Mouse (Mus musculus) adrenal gland (tissue): ENCODE results near the gene Cblc.

ENCODE experiments used
- intact Hi-C: fragments of 180-260 bp; cut with DNase I; formaldehyde crosslinking; loops from one replicate; pipeline ENCODE4 v1.15.1; 2025

Cblc gene

DNA sequence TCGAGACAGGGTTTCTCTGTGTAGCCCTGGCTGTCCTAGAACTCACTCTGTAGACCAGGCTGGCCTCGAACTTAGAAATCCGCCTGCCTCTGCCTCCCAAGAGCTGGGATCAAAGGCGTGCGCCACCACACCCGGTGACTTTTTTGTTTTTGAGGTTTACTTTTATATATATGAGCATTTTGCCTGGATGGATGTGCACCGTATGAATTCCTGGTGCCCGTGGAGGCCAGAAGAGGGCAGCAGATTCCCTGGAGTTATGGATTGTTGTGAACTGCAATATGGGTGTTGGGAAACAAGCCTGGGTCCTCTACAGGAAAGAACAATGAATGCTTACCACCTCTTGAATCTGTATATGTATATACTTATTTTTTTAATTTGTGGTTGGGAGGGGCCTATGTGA lies 44.0 kb downstream of the Cblc start:
- intact Hi-C loops: no loop called here

DNA sequence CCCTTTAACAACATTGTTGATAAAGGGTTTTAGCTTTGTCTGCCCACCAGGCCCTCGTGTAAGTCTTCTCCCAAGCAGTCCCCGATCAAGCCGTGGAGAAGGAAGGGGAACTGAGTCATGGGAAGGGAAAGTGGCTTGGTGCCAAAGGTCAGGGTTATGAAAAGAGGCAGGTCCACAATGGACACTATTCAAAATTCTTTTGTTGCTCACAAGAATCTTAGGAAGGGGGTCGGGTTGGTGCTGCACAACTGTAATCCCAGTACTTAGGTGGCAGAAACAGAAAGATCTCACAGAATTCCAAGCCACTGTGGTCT lies 45.6 kb downstream of the Cblc start:
- intact Hi-C loops: no loop called here

DNA sequence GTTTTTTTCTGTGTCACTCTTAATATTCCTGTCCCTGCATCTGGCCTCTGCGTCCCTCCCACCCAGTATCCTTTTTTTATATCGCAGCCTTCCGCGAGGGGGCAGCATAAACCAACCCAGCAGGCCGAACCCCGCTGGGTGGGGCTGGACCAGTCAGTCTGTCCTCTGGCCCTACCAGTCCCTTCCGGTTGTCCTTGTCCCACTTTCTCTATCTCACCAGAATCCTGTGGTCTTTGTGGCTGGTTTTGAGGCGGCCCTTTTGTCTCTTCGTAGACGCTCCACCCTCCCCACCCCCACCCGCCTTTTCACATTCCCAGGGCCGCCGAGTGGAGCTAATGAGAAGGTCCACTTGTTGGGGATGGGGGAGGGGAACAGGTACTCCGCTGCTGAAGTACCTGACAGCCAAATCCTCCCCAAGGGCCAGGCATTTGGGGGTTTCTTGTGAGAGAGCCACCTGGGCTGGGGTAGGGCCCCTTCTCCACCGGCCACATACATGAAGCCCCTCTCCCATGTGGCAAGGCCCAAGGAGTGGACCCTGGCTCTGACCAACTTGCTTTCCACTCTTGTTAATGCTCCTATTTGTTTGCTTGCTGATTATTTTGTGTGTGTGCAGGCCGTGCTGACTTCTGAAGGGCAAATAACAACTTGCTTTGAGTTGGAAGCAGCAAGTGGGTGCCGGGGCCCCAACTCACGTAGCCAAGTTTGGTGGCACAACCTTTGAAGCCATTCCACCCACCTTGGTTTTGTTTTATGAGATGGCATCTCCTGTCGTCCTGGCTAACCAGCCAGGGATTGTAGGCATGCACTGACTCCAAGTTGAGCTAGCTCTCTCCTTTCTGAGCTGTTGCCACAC lies 46.2 kb downstream of the Cblc start, which contains the start of gene Nectin2:
Gene Nectin2, minus strand, starts transcription at position 267 of the 853 bp plus-strand sequence.
- intact Hi-C loops: no loop called here

DNA sequence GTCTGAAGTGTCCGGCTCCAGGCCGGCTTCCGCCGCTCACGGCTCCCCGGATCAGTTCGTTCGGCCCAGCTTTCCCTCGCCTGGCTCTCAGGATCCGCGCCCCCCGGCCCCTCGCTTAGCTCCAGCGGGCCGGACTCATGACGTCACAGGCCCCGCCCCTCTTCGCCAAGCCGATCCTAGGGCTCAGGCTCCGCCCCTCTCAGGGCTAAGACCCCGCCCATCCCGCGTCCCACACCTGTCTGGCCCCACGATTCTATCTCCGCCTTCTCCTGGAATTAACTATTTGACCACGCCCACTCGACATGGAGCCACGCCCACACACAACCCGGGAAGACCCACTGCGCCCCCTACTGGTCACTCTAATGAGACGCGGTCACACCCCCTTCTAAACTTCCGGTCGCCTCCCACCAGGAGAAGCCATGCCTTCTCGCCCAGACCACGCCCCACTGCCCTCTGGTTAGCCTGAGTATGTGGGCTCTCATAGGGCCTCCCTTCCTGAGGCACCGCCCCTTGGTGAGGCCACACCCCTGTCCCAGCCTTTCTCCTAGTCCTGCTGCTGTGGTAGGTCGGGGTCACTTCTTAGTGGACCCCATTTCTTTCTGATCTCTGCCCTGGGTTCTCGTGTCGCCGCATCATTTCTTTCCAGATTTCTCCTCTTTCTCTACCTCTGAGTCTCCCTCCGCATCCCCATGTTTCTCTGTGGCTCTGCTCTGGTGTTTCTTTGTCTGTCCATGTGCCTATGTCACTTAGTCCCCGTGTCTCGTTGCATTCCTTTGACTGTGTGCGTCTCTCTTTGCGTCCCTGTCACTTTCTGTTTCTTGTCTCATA lies 47.0 kb downstream of the Cblc start:
- intact Hi-C loops: loop anchor here (5.0 kb wide), 1 partner anchor 37 kb away; no protein-coding TSS in a partner anchor

DNA sequence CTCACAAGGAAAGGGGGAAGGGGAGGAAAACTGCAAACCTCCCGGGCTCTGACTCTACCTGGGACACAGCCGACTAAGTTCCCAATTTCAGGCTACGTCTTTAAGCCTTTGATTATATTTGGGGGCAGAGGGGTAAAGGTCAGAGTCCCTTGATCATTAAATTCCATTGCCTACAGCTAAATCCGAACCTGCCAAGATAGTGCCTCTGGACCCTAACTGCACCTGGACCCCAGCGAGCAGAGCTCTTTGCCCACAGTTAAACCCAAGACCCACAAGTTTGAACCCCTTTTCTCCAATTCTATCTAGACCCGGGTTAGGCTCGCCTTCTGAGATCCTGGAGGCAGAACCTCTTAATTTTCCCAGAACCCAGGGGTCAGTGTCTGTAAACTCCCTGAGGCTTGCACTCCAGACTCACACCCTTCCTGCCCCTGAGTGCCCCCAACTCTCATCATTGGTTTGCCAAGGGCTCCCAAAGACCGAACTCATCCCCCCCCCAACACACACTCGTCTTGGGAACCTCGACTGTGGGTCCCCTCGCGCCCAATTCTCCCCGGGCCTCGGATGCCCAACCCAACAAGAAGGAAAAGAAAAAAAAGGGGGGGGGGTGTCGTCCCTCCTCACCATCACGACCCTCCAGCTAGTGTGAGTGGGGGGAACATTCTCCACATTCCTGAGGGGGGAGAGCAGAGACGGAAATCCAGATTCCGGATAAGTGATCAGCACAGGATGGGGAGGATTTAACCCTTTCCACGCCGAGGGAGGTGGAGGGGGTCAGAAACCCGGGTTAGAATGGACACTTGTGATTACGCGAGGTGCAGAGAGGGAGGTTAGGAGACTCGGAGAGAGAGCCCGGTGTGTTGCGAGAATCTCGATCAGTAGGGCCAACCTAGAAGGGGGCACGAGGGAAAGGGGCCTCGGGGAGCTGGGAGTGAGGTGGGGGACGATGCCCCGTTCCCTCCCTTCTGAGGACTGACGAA lies 48.1 kb downstream of the Cblc start:
- intact Hi-C loops: loop anchor here (5.0 kb wide), 1 partner anchor 36 kb away; no protein-coding TSS in a partner anchor

DNA sequence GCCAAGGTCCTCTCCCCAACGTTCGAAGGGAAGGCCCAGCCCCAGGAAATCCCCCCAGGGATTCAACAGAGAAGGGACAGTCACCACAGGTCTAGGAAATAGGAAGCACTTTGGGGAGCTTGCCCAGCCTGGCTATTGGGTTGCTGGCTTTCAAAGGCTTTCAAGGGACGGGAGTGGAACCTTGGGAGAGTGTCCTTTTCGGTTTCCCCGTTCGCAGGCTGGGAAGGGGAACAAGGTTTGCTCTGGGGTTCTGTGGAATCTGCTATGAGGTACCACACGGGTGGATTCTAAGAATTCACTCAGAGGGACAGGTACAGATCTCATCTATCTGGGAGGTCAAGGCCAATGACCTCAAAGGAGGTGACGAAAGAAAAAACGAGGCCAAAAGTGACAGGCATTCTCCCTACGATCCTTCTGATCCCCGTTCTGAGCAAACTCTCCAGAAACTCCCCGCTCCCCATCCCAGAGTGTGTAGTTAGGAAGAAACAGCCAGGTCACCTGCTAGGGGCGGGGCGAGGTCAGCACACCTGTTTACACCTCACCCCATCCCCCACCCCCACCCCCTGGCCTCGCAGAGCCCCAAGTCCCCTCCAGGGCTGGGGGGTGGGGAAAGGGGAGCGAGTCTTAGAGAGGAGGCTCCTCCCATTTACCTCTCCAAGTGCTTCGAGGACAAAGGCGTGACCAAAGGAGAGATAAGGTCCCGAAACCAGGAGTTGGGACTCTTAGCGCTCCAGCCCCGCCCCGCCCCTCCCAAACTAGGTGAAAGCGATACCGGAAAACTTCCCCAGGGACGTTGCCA lies 49.0 kb downstream of the Cblc start:
- intact Hi-C loops: loop anchor here (5.0 kb wide), 1 partner anchor 35 kb away; no protein-coding TSS in a partner anchor

DNA sequence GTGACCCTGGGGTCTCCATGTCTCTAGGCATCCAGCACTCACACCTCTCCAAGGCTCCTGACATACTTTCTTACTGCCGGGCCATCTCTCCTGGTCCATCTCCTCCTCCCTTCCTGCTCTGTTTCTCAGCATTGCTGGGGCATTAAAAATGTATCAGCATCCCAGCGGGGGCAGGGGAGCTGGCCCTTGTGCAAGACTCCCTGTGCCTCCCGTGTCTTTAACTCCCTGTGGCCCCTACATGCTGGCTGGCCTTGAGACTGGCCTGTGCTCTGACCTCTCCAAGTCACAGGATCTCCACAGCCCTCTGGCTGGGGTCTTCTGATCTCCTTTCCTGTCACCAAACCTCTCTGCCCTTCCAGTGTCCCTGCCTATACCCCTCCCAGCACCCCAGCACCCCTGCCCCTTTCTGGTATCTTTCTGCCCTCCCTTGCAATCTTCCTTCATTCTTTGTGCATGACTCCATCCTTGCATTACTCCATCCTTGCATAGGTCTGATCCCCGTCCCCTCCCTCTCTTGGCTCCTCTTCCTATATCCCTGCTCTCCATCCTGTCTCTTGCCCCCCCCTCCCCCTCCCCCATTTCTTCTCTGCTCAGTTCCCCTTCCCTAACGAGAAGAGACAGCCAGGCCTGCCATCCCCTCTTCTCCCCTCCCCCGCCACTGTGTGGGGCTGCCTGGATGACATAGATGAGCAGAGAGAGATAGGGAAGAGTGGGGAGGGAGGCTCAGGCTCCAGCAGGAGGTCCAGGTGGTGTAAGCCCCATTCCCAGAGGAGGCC lies 50.0 kb downstream of the Cblc start:
- intact Hi-C loops: loop anchor here (5.0 kb wide), 1 partner anchor 34 kb away; no protein-coding TSS in a partner anchor

DNA sequence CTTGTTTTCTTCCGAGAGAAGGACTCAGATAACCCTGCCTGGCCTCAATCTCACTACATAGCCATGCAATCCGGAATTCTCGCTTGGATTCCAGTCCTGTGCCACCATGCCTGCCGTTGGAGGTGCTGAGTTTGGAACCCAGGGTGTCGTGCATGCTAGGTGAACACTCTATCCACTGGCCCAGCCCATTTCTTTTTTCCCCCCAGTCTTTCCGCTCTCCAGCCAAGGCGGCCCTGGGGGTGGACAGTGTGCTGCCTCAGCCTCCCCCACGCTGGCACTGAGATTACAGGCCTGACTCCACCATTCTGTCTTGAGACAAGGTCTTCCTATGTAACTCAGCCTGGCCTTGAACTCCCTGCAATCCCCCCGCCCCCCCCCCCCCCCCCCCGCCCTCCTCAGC lies 50.6 kb downstream of the Cblc start:
- intact Hi-C loops: loop anchor here (5.0 kb wide), 1 partner anchor 34 kb away; no protein-coding TSS in a partner anchor

DNA sequence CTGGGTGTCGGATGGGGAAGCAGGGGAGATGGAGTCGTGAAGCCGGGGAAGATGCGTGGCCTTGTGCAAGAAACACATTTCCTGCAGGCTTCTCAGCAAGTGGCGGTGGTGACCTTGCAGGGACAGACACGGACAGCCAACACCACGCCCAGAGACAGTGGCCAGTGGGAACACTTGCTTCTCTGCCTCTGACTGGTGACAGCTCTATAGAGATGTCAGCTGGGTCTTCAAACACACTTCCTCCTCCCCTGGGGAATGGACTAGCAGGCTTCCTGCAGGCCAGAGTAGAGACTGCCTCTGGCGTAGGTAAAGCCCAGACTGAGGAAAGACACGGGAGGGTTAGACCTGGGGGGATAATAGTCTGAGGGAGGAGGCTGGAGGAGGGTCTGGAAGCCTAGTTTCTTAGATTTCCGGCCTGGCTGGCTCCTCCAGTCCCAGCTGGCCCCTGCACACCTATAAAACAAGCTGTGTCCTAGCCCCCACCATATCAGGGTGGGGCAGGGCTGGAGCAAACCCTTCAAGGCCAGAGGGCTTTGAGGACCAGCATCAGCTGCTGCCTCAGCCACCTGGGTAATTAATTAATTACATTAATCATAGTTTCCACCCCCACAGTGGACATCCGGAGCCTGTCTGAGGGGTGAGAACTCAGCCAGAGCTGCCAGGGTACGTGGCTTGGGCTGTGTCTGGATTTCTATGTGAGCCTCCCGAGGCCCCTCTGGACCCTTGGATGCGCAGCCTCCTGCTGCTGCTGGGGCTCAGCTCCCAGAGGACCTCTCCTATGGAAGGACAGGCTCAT lies 51.8 kb downstream of the Cblc start:
- intact Hi-C loops: loop anchor here (5.0 kb wide), 1 partner anchor 32 kb away; no protein-coding TSS in a partner anchor

DNA sequence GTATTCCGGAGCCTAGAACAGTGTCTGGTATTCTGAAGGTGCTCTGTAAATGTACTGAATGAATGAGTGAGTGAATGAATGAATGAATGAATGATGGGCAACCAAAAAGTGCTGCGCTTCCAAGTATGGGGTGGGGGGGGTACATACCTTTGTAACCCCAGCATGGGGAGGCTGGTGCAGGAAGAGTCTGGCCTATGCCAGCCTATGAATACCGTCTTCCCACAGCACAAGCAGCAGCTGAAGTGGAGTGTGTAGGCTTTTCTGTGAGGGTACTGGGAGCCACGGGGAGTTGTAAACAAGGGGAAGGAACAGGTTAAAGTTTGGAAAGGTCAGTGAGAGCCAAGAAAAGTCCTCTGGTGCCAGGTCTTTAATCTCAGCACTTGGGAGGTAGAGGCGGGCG lies 52.8 kb downstream of the Cblc start:
- intact Hi-C loops: no loop called here

DNA sequence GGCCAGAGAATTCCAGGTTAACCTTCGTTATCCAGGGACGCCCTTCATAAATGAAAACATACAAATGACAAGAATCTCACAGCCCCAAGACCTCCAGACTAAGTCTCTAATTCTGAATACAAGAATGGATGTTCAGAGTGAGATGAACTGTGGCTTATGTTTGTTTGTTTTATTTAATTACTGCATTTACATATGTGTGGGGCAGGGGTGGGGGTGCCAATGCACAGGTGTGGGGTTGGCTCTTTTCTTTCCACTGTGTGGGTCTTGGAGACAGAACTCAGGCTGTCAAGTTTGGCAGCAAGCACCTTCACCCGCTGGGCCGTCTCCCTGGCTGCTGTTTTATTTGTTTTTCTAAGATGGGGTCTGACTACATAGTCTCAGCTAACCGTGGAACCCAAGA lies 54.1 kb downstream of the Cblc start:
- intact Hi-C loops: no loop called here

DNA sequence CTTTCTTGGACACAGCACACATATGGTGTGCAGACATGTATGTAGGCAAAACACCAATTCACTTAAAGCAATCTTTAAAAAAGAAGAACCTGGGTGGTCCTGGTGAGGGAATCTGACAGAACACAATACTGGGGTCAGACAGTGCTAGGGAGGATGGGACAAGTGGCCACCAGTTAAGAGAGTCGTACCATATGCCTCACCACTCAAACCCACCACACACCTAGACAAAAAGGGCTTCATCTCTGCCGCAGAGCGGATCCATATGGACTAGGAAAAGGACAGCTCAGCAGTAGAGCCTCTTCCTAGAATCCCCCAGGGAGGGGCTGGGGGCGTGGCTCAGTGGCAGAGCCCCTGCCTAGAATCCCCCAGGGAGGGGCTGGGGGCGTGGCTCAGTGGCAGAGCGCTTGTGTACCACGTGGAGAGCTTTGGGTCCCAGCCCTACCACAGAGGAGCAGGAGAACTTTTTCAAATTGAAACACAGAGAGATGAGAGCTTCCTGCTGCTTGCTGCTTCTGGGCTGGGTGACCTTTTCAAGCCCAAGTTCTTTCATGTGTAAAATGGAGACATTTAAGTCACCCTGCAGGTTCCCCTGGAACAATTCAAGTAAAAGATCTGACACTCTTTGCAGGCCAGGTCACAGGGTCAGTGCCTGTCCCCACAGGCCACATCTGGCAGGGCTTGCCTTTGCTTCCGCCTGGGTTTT lies 55.1 kb downstream of the Cblc start:
- intact Hi-C loops: no loop called here

DNA sequence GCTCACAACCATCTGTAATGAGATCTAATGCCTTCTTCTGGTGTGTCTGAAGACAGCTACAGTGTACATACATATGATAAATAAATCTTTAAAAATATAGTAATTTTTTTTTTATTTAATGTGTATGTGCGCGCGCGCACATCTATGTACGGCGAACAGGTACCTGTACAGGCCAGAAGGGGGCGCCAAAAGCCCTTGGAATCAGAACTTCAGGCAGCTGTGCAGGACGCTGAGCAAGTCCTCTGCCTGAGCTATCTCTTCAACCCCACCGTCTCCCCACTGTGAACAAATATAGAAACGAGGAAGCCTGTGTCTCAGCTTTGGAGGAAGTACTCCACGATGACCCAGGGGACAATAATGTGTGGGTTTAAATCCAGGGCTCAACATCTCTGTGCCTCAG lies 56.3 kb downstream of the Cblc start:
- intact Hi-C loops: no loop called here

DNA sequence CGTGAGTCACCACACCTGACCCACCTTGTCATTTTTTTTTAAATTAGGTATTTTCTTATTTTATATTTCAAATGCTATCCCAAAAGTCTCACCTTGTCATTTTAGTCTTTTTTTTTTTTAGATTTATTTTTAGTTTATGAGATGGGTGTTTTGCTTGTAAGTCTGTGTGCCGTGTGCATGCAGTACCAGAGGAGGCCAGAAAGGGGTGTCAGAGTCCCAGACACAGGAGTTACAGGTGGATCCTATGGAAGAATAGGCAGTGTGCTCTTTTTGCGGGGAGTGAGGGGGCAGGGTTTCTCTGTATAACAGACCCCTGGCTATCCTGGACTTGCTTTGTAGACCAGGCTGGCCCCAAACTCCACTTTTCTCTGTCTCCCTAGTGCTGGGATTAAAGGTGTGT lies 57.8 kb downstream of the Cblc start:
- intact Hi-C loops: no loop called here

DNA sequence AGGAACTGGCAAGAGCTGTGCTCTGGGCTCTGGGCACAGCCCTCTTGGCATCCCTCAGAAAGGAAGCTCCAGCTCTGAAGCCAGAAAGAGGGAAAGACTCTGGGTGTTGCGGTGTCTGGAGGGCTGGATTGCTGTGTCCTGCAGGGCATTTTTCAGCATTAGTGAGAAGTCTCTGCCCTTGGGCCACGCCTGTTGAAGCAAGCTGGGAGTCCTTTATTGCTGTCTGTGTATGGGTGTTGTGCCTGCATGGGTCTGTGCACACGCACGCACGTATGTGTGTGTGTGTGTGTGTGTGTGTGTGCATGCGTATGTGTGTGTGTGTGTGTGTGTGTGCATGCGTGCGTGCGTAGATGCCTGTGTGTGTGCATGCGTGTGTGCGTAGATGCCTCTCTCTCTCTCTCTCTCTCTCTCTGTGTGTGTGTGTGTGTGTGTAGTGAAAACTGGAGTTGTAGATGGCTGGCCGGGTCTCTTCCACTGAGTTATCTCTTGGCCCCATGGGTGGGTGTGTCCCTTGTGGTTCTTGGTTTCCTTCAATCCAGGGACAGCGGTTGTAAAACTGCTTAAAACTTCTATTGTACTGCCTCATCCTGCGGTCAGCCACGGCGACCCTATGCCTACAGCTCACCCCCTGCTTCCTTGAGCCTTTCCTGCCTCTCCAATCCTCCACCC lies 60.1 kb downstream of the Cblc start:
- intact Hi-C loops: no loop called here

DNA sequence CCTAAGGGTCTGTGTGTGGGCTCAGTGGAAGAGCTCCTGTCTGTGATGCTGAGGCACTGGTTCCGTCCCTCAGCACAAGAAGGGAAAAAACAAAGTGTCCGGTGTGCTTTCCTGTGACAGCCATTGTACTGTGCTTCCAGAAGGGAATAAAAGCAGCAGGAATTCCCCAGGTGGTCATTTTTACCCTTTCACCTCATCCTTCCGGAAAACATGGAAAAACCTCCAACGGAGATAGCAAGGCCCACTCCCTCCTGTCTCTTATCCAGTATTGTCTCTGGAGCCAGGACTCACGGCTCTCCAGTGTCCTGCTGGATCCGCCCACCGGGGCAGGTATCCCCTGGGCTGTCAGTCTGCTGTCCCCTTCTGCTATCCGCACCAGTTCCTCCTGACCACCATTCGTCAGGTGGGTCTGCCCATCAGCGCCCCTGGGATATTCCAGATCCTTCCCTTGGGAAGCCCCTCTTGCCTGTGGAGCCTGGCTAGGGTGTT lies 62.4 kb downstream of the Cblc start:
- intact Hi-C loops: no loop called here
